ENCODE assay signal across 18 mouse cellular contexts in the genomic region with DNA sequence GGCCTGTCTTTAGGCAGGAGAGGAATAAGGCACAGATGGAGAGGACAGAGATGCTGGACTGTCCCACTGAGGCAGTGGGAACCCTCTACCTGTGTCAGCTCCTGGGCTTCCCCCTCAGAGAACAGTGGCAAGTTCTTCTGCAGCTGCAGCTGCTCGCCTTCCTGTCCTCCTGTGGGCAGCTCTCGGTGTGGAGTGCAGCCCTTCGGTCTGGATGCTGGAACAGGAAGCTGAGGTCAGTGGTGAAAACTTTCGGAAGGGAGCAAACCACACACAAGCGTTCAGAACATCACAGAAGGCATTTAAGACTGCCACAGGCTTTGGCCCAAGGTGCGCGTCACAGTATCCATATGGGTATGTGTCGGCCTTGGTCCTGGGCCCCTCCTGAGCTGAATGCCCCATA. TPM values are rescaled to one million over a fixed set of nuclear protein-coding genes. Genes with fewer than 3 reads are reported as not detected.
DNase-seq lines count a peak whose midpoint lies in the region; ATAC-seq and TF ChIP-seq lines count a peak whose summit lies in the region.
"Had no signal": no experiment of that assay in that cellular context is flagged by ENCODE, and none has a peak within 500 bp of the region (broad histone marks: within the 10 kb centered on the region; RNA-seq: fewer than 3 reads in every experiment).

No protein-coding gene starts in this region.

- DNase-seq in heart, postnatal 0 days (ENCODE audit: low spot score), result no peak
- DNase-seq in heart, embryonic 10.5 days (ENCODE audit: low spot score), result no peak
- DNase-seq in lung, postnatal 4 days, result peak; percentile 23 to 35
- no peak for DNase-seq in lung, postnatal 10 days
- DNase-seq in induced T-regulatory cell, adult 2 months (ENCODE audit: low read depth), result peak; percentile 45
- DNase-seq in embryo, embryonic 10 days (ENCODE audit: low spot score), result no peak
- DNase-seq in gastrocnemius, postnatal 25 days, result no peak
- no peak for DNase-seq in adrenal gland, adult 8-10 months
- DNase-seq: cerebellum, adult 2 months; forebrain, postnatal 0 days; gastrocnemius, postnatal 10 days; heart, postnatal 10 days had no signal

- H3K9me3 ChIP-seq in heart, postnatal 0 days (replicated peaks; ENCODE audit: control insufficient read depth, low read length), result no peaks in the 10 kb centered on the region
- no peaks in the 10 kb centered on the region for H3K9me3 ChIP-seq in heart, embryonic 10.5 days
- H3K9me3 ChIP-seq: intestine, embryonic 15.5 days had no signal

- H3K27ac ChIP-seq in heart, postnatal 0 days (ENCODE audit: low read depth), result peak overlapping the region; percentile 48; the same call in 1 of the 2 replicates
- H3K27ac ChIP-seq in heart, embryonic 10.5 days, result no peak overlapping the region
- H3K27ac ChIP-seq: intestine, embryonic 15.5 days had no signal

- ATAC-seq in heart, postnatal 0 days (ENCODE audit: insufficient read depth, low read depth), result no peak; the same call in 1 of the 2 replicates
- ATAC-seq: activated CD4-positive, CD25-positive, alpha-beta regulatory T cell, adult 4 months; forebrain, postnatal 0 days; intestine, embryonic 15.5 days had no signal

- no peak overlapping the region for H3K4me2 ChIP-seq in heart, postnatal 0 days (ENCODE audit: low read depth, low read length)
- H3K4me2 ChIP-seq: intestine, embryonic 15.5 days had no signal

- H3K4me3 ChIP-seq in heart, postnatal 0 days (ENCODE audit: low read depth, low read length), result no peak overlapping the region
- H3K4me3 ChIP-seq in heart, embryonic 10.5 days, result no peak overlapping the region
- H3K4me3 ChIP-seq: erythroblast, embryonic 14.5 days; intestine, embryonic 15.5 days had no signal

- WGBS in heart, postnatal 0 days, result 75% methylated on average over 8 of the region's 8 CpGs
- 82% methylated on average over 8 of the region's 8 CpGs for WGBS in heart, embryonic 10.5 days

- TF ChIP-seq CTCF in heart, postnatal 0 days (IDR thresholded peaks at IDR 0.05; ENCODE audit: low read depth), result no peak

- H3K9ac ChIP-seq in heart, postnatal 0 days (replicated peaks; ENCODE audit: low read depth, low read length), result no peak overlapping the region
- H3K9ac ChIP-seq: forebrain, postnatal 0 days; intestine, embryonic 15.5 days had no signal

- no peaks in the 10 kb centered on the region for H3K27me3 ChIP-seq in heart, postnatal 0 days (ENCODE audit: control insufficient read depth, insufficient read depth, low read length)
- H3K27me3 ChIP-seq in heart, embryonic 10.5 days (ENCODE audit: insufficient read depth, poor library complexity, severe bottlenecking), result no peaks in the 10 kb centered on the region
- H3K27me3 ChIP-seq: intestine, embryonic 15.5 days had no signal

- no peak for TF ChIP-seq EP300 in heart, postnatal 0 days (IDR thresholded peaks at IDR 0.05; ENCODE audit: low read depth)

- 0 out of 2 replicates have a peak, but pooled peaks cover 3% of the 10 kb centered on the region for H3K4me1 ChIP-seq in heart, postnatal 0 days (ENCODE audit: control insufficient read depth, insufficient read depth)
- peaks cover 14% of the 10 kb centered on the region; the same call in 1 of the 2 replicates for H3K4me1 ChIP-seq in heart, embryonic 10.5 days

- peaks cover 39% of the 10 kb centered on the region; the same call in 1 of the 2 replicates for H3K36me3 ChIP-seq in heart, postnatal 0 days (replicated peaks; ENCODE audit: control insufficient read depth, insufficient read depth, low read length)
- peaks cover 82% of the 10 kb centered on the region for H3K36me3 ChIP-seq in heart, embryonic 10.5 days

RNA-seq across cellular contexts. Expression of gene Jmjd4, which starts 28.4 kb away (rescaled TPM):
- total RNA-seq in heart, postnatal 0 days (2014; rRNA removed; ENCODE audit: low replicate concordance), result 11.8 and 15.1 TPM in 2 replicates
- 7.6 and 8.9 TPM in 2 replicates for polyA plus RNA-seq in heart, postnatal 0 days (2015; fragmentation: Nextera tagmentation; extraction: Ambion mirVana)
- 14.5 and 15.3 TPM in 2 replicates for polyA plus RNA-seq in heart, embryonic 10.5 days (2016; fragmentation: Nextera tagmentation; extraction: Ambion mirVana)
- total RNA-seq in gastrocnemius, postnatal 25 days (2021), result 1 to 10 TPM; 8.5 to 8.8 TPM
- total RNA-seq in adrenal gland, adult 8-10 months (2022), result 10 to 100 TPM; 10.4 to 12.1 (median 11.1) TPM

RNA-seq across cellular contexts. Expression of gene Snap47, which starts 29.6 kb away (rescaled TPM):
- 47.1 and 87.2 TPM in 2 replicates for total RNA-seq in heart, postnatal 0 days (2014; rRNA removed; ENCODE audit: low replicate concordance)
- polyA plus RNA-seq in heart, postnatal 0 days (2015; fragmentation: Nextera tagmentation; extraction: Ambion mirVana), result 57.9 and 60.4 TPM in 2 replicates
- 120 and 123 TPM in 2 replicates for polyA plus RNA-seq in heart, embryonic 10.5 days (2016; fragmentation: Nextera tagmentation; extraction: Ambion mirVana)
- total RNA-seq in gastrocnemius, postnatal 25 days (2021), result 10 to 100 TPM; 18.2 to 23.6 TPM
- 100 to 1,000 TPM; 106 to 112 (median 108) TPM for total RNA-seq in adrenal gland, adult 8-10 months (2022)

RNA-seq across cellular contexts. Expression of gene Prss38, which starts 46.0 kb away (rescaled TPM):
- total RNA-seq in heart, postnatal 0 days (2014; rRNA removed; ENCODE audit: low replicate concordance), result not detected in 2 replicates
- not detected in 2 replicates for polyA plus RNA-seq in heart, postnatal 0 days (2015; fragmentation: Nextera tagmentation; extraction: Ambion mirVana)
- not detected in 2 replicates for polyA plus RNA-seq in heart, embryonic 10.5 days (2016; fragmentation: Nextera tagmentation; extraction: Ambion mirVana)
- not detected for total RNA-seq in gastrocnemius, postnatal 25 days (2021)
- total RNA-seq in adrenal gland, adult 8-10 months (2022), result not detected
- total RNA-seq: forebrain, postnatal 0 days; gastrocnemius, postnatal 10 days; heart, postnatal 10 days; left cerebral cortex, postnatal 10 days; liver, adult 2 months; megakaryocyte-erythroid progenitor cell, adult 5-6 weeks had no signal
- polyA plus RNA-seq: activated CD4-positive, CD25-positive, alpha-beta regulatory T cell, adult 4 months; cerebellum, adult 2 months; erythroblast, embryonic 14.5 days; intestine, embryonic 15.5 days; liver, adult 2 months had no signal

RNA-seq across cellular contexts. Expression of gene Zfp867, which starts 50.8 kb away (rescaled TPM):
- total RNA-seq in heart, postnatal 0 days (2014; rRNA removed; ENCODE audit: low replicate concordance), result 4.1 and 8.3 TPM in 2 replicates
- polyA plus RNA-seq in heart, postnatal 0 days (2015; fragmentation: Nextera tagmentation; extraction: Ambion mirVana), result 6.4 and 6.5 TPM in 2 replicates
- 5.2 and 5.9 TPM in 2 replicates for polyA plus RNA-seq in heart, embryonic 10.5 days (2016; fragmentation: Nextera tagmentation; extraction: Ambion mirVana)
- total RNA-seq in gastrocnemius, postnatal 25 days (2021), result 1 to 10 TPM; 2.3 to 2.6 TPM
- total RNA-seq in adrenal gland, adult 8-10 months (2022), result 1 to 10 TPM; 5.1 to 9.7 (median 7.3) TPM
- polyA plus RNA-seq: erythroblast, embryonic 14.5 days had no signal

Comparison
In these comparisons a context has a peak if more than half of its experiments do, and no peak if none do; other contexts are left out.
1. DNase-seq: peak in lung, postnatal 4 days (2 of 2) and induced T-regulatory cell, adult 2 months (single experiment); none in heart, postnatal 0 days (single experiment), heart, embryonic 10.5 days (single experiment), lung, postnatal 10 days (single experiment), embryo, embryonic 10 days (single experiment), gastrocnemius, postnatal 25 days (single experiment) and adrenal gland, adult 8-10 months (single experiment).